Mouse (Mus musculus): ENCODE results near the gene Trim63. TPM values are rescaled to one million over a fixed set of nuclear protein-coding genes. Genes with fewer than 3 reads are reported as not detected.
"Not testable (repeated sequence)": the region's sequence is repeated elsewhere in the genome, so short reads cannot be mapped to it uniquely, and the experiment has no call there.

Trim63 gene
- 100 to 1,000 TPM; 199 to 226 TPM for total RNA-seq (2021)

GRCm38 (mm10) chr4:134314876-134315275 is at the start of gene Trim63:
Gene Trim63 (plus strand): TSS chr4:134315120.
- DNase-seq, result peak; percentile 75

- DNase-seq, result no peak
These were observed 48.9 kb upstream of the Trim63 start for GRCm38 (mm10) chr4:134265860-134266585.

GRCm38 (mm10) chr4:134268102-134268655 is 46.7 kb upstream of the Trim63 start:
- no peak for DNase-seq

- not testable (repeated sequence) for DNase-seq
These were observed 45.3 kb upstream of the Trim63 start for GRCm38 (mm10) chr4:134269622-134270021.

- DNase-seq, result no peak
These were observed 42.9 kb upstream of the Trim63 start for GRCm38 (mm10) chr4:134271979-134272378.

GRCm38 (mm10) chr4:134272731-134273416 is 42.0 kb upstream of the Trim63 start:
- no peak for DNase-seq

GRCm38 (mm10) chr4:134273417-134274345 is 41.2 kb upstream of the Trim63 start:
- DNase-seq, result no peak

- DNase-seq, result no peak
These were observed 30.0 kb upstream of the Trim63 start for GRCm38 (mm10) chr4:134284942-134285341.

GRCm38 (mm10) chr4:134286226-134287167 is 28.4 kb upstream of the Trim63 start:
- DNase-seq, result peak; percentile 58

GRCm38 (mm10) chr4:134287168-134287564 is 27.8 kb upstream of the Trim63 start:
- peak; percentile 99 for DNase-seq

- peak; percentile 77 for DNase-seq
These were observed 27.3 kb upstream of the Trim63 start, which contains the start of gene Pdik1l for GRCm38 (mm10) chr4:134287575-134288025. Gene Pdik1l (minus strand): TSS chr4:134287895.

GRCm38 (mm10) chr4:134288397-134289256 is 26.3 kb upstream of the Trim63 start:
- no peak for DNase-seq

- peak; percentile 87 for DNase-seq
These were observed 22.9 kb upstream of the Trim63 start for GRCm38 (mm10) chr4:134292067-134292466.

- DNase-seq, result no peak
These were observed 21.7 kb upstream of the Trim63 start for GRCm38 (mm10) chr4:134293061-134293691.

GRCm38 (mm10) chr4:134293692-134294163 is 21.2 kb upstream of the Trim63 start:
- DNase-seq, result peak; percentile 65

- DNase-seq, result not testable (repeated sequence)
These were observed 18.8 kb upstream of the Trim63 start for GRCm38 (mm10) chr4:134296096-134296495.

- DNase-seq, result no peak
These were observed 18.4 kb upstream of the Trim63 start for GRCm38 (mm10) chr4:134296523-134296922.

- DNase-seq, result no peak
These were observed 17.6 kb upstream of the Trim63 start for GRCm38 (mm10) chr4:134297369-134297768.

All from heart, postnatal 4 days (tissue).